In the genomic region with DNA sequence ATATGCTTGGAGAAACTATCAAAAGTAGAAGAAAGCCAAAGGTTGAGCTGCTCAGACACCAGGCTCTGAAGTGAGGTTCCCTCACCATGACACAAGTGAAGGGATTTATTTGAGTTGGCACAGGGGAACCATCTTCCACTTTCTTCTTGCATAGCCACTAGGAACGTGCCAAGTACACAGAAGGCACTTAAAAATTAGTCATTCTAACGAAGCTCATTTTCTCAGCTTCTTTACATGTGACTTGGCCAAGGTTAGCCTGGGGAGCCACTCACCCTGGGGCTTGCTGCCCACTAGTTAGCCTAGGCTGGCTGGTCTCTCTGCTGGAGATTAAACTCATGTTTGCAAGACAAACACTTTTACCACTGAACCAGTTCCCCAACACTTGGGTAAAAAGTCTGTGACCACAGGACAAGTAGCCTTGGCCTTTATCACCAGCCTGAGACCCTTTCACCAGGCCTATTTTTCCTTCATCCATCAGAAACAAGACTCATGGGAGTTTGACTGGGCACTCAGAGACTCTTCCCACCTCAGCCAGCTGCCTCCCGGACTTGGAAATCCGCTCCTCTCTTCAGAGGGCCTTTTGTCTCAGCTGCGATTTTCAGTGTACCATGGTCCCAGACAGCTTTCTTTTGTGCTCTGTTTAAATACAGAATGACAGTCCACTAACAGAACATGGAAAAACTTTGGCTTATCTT, we compare ENCODE assay signal across 19 mouse cellular contexts. TPM values are rescaled to one million over a fixed set of nuclear protein-coding genes. Genes with fewer than 3 reads are reported as not detected.
A peak's percentile ranks its signal among the peaks of the same experiment; 100 is the strongest.
DNase-seq lines count a peak whose midpoint lies in the region; ATAC-seq and TF ChIP-seq lines count a peak whose summit lies in the region.
"Had no signal": no experiment of that assay in that cellular context is flagged by ENCODE, and none has a peak within 500 bp of the region (broad histone marks: within the 10 kb centered on the region; RNA-seq: fewer than 3 reads in every experiment).

No protein-coding gene starts in this region.

- H3K27ac ChIP-seq in forebrain, postnatal 0 days (ENCODE audit: low read depth, low read length): no peak overlapping the region
- no peak overlapping the region for H3K27ac ChIP-seq in forebrain, embryonic 14.5 days (ENCODE audit: low read depth, low read length)
- H3K27ac ChIP-seq in hindbrain, embryonic 16.5 days (ENCODE audit: low read depth, low read length): no peak overlapping the region
- peak overlapping the region; percentile 3; the same call in 1 of the 2 replicates for H3K27ac ChIP-seq in midbrain, embryonic 11.5 days (ENCODE audit: low read depth, low read length)
- no peak overlapping the region for H3K27ac ChIP-seq in intestine, postnatal 0 days (ENCODE audit: low read depth, low read length)
- H3K27ac ChIP-seq: embryonic facial prominence, embryonic 12.5 days; forebrain, embryonic 15.5 days; heart, embryonic 13.5 days; limb, embryonic 13.5 days; liver, embryonic 14.5 days; neural tube, embryonic 12.5 days had no signal

- H3K36me3 ChIP-seq in forebrain, postnatal 0 days (ENCODE audit: insufficient read depth): no peaks in the 10 kb centered on the region
- no peaks in the 10 kb centered on the region for H3K36me3 ChIP-seq in forebrain, embryonic 14.5 days (ENCODE audit: control insufficient read depth, insufficient read depth, low read length)
- no peaks in the 10 kb centered on the region for H3K36me3 ChIP-seq in hindbrain, embryonic 16.5 days (ENCODE audit: control insufficient read depth, insufficient read depth, low read length)
- H3K36me3 ChIP-seq in midbrain, embryonic 11.5 days (ENCODE audit: control insufficient read depth, insufficient read depth, low read length): no peaks in the 10 kb centered on the region
- H3K36me3 ChIP-seq in intestine, postnatal 0 days (ENCODE audit: control insufficient read depth, insufficient read depth): no peaks in the 10 kb centered on the region
- H3K36me3 ChIP-seq: embryonic facial prominence, embryonic 12.5 days; forebrain, embryonic 15.5 days; heart, embryonic 13.5 days; limb, embryonic 13.5 days; neural tube, embryonic 12.5 days had no signal

- ATAC-seq in forebrain, postnatal 0 days: peak; percentile 53; the same call in 1 of the 2 replicates
- no peak for ATAC-seq in forebrain, embryonic 14.5 days
- ATAC-seq in hindbrain, embryonic 16.5 days: peak; percentile 62; the same call in 1 of the 2 replicates
- 0 out of 2 replicates have a peak, but pooled peaks have one; percentile 41 for ATAC-seq in midbrain, embryonic 11.5 days (ENCODE audit: low FRiP score)
- no peak for ATAC-seq in intestine, postnatal 0 days
- ATAC-seq: forebrain, embryonic 15.5 days; Patski had no signal

- no peak overlapping the region for H3K4me3 ChIP-seq in forebrain, postnatal 0 days (ENCODE audit: low read depth, low read length)
- no peak overlapping the region for H3K4me3 ChIP-seq in forebrain, embryonic 14.5 days (ENCODE audit: low read depth, low read length)
- H3K4me3 ChIP-seq in hindbrain, embryonic 16.5 days (ENCODE audit: low read length): no peak overlapping the region
- no peak overlapping the region for H3K4me3 ChIP-seq in midbrain, embryonic 11.5 days (ENCODE audit: low read depth, low read length)
- no peak overlapping the region for H3K4me3 ChIP-seq in intestine, postnatal 0 days (ENCODE audit: low read depth, low read length)
- H3K4me3 ChIP-seq: embryonic facial prominence, embryonic 12.5 days; erythroblast, embryonic 14.5 days; forebrain, embryonic 15.5 days; heart, embryonic 13.5 days; limb, embryonic 13.5 days; neural tube, embryonic 12.5 days had no signal

- no peak for TF ChIP-seq CTCF in forebrain, postnatal 0 days (IDR thresholded peaks at IDR 0.05; ENCODE audit: low read depth)
- TF ChIP-seq CTCF in intestine, postnatal 0 days (IDR thresholded peaks at IDR 0.05; ENCODE audit: low read depth): no peak

- no peak overlapping the region for H3K9ac ChIP-seq in forebrain, postnatal 0 days
- H3K9ac ChIP-seq in forebrain, embryonic 14.5 days (ENCODE audit: low read length): no peak overlapping the region
- no peak overlapping the region for H3K9ac ChIP-seq in hindbrain, embryonic 16.5 days (ENCODE audit: low read depth, low read length)
- no peak overlapping the region for H3K9ac ChIP-seq in midbrain, embryonic 11.5 days (ENCODE audit: low read length)
- H3K9ac ChIP-seq in intestine, postnatal 0 days (ENCODE audit: low read depth, low read length): no peak overlapping the region
- H3K9ac ChIP-seq: embryonic facial prominence, embryonic 12.5 days; forebrain, embryonic 15.5 days; heart, embryonic 13.5 days; limb, embryonic 13.5 days; liver, embryonic 14.5 days; neural tube, embryonic 12.5 days had no signal

- H3K4me2 ChIP-seq in forebrain, postnatal 0 days (ENCODE audit: low read depth): no peak overlapping the region
- H3K4me2 ChIP-seq in forebrain, embryonic 14.5 days (ENCODE audit: low read length): no peak overlapping the region
- H3K4me2 ChIP-seq in hindbrain, embryonic 16.5 days (ENCODE audit: low read length): no peak overlapping the region
- H3K4me2 ChIP-seq in midbrain, embryonic 11.5 days: no peak overlapping the region
- H3K4me2 ChIP-seq in intestine, postnatal 0 days (replicated peaks; ENCODE audit: low read depth): no peak overlapping the region
- H3K4me2 ChIP-seq: embryonic facial prominence, embryonic 12.5 days; forebrain, embryonic 15.5 days; heart, embryonic 13.5 days; limb, embryonic 13.5 days; neural tube, embryonic 12.5 days had no signal

- no peaks in the 10 kb centered on the region for H3K27me3 ChIP-seq in forebrain, postnatal 0 days (ENCODE audit: insufficient read depth, low read length)
- H3K27me3 ChIP-seq in forebrain, embryonic 14.5 days (replicated peaks; ENCODE audit: control insufficient read depth, insufficient read depth, low read length): no peaks in the 10 kb centered on the region
- no peaks in the 10 kb centered on the region for H3K27me3 ChIP-seq in hindbrain, embryonic 16.5 days (replicated peaks; ENCODE audit: control insufficient read depth, insufficient read depth, low read length)
- H3K27me3 ChIP-seq in midbrain, embryonic 11.5 days (ENCODE audit: control insufficient read depth, insufficient read depth, low read length): no peaks in the 10 kb centered on the region
- no peaks in the 10 kb centered on the region for H3K27me3 ChIP-seq in intestine, postnatal 0 days (replicated peaks; ENCODE audit: control insufficient read depth, insufficient read depth, low read length)
- H3K27me3 ChIP-seq: embryonic facial prominence, embryonic 12.5 days; forebrain, embryonic 15.5 days; heart, embryonic 13.5 days; limb, embryonic 13.5 days; neural tube, embryonic 12.5 days; Patski had no signal

- WGBS in forebrain, postnatal 0 days: 37% methylated on average over 5 of the region's 5 CpGs
- WGBS in forebrain, embryonic 14.5 days: 44% methylated on average over 5 of the region's 5 CpGs
- 32% methylated on average over 5 of the region's 5 CpGs for WGBS in hindbrain, embryonic 16.5 days
- 57% methylated on average over 5 of the region's 5 CpGs for WGBS in midbrain, embryonic 11.5 days
- WGBS in intestine, postnatal 0 days: 82% methylated on average over 5 of the region's 5 CpGs

- H3K4me1 ChIP-seq in forebrain, postnatal 0 days (ENCODE audit: insufficient read depth): no peaks in the 10 kb centered on the region
- no peaks in the 10 kb centered on the region for H3K4me1 ChIP-seq in forebrain, embryonic 14.5 days (ENCODE audit: control insufficient read depth, insufficient read depth, low read length)
- no peaks in the 10 kb centered on the region for H3K4me1 ChIP-seq in hindbrain, embryonic 16.5 days (ENCODE audit: control insufficient read depth, insufficient read depth, low read depth, low read length)
- peaks cover 8% of the 10 kb centered on the region; the same call in 1 of the 2 replicates for H3K4me1 ChIP-seq in midbrain, embryonic 11.5 days (ENCODE audit: control insufficient read depth, insufficient read depth, low read length)
- H3K4me1 ChIP-seq in intestine, postnatal 0 days (replicated peaks; ENCODE audit: control insufficient read depth, insufficient read depth, low read length): no peaks in the 10 kb centered on the region
- H3K4me1 ChIP-seq: embryonic facial prominence, embryonic 12.5 days; forebrain, embryonic 15.5 days; heart, embryonic 13.5 days; limb, embryonic 13.5 days had no signal

- DNase-seq in forebrain, postnatal 0 days: no peak
- no peak for DNase-seq in forebrain, embryonic 14.5 days (ENCODE audit: low spot score)
- DNase-seq in fat pad, adult 2 months (ENCODE audit: extremely low read depth, low read depth, low spot score): peak; percentile 47
- no peak for DNase-seq in midbrain, embryonic 11.5 days (ENCODE audit: low spot score, missing footprints)
- DNase-seq in testis, postnatal 10 days (ENCODE audit: low spot score): no peak
- no peak for DNase-seq in retina, embryonic 14.5 days (ENCODE audit: low spot score)
- DNase-seq: adrenal gland, postnatal 10 days; cerebellum, adult 9-11 months; kidney, postnatal 4 days had no signal

- H3K9me3 ChIP-seq in forebrain, postnatal 0 days (ENCODE audit: low read length): no peaks in the 10 kb centered on the region
- H3K9me3 ChIP-seq in forebrain, embryonic 14.5 days (replicated peaks; ENCODE audit: control insufficient read depth, low read length): no peaks in the 10 kb centered on the region
- no peaks in the 10 kb centered on the region for H3K9me3 ChIP-seq in hindbrain, embryonic 16.5 days (ENCODE audit: control insufficient read depth, low read length)
- H3K9me3 ChIP-seq in midbrain, embryonic 11.5 days (ENCODE audit: control insufficient read depth, low read length): no peaks in the 10 kb centered on the region
- no peaks in the 10 kb centered on the region for H3K9me3 ChIP-seq in intestine, postnatal 0 days (ENCODE audit: control insufficient read depth)
- H3K9me3 ChIP-seq: embryonic facial prominence, embryonic 12.5 days; forebrain, embryonic 15.5 days; heart, embryonic 13.5 days; limb, embryonic 13.5 days; neural tube, embryonic 12.5 days had no signal

RNA-seq across cellular contexts. Expression of a gene that starts 12.7 kb away (rescaled TPM):
- total RNA-seq in forebrain, postnatal 0 days (2014; rRNA removed): 0.62 and 1.3 TPM in 2 replicates
- 0.04 and 0.15 TPM in 2 replicates for polyA plus RNA-seq in forebrain, postnatal 0 days (2015; fragmentation: Nextera tagmentation; extraction: Ambion mirVana)
- polyA plus RNA-seq in forebrain, embryonic 14.5 days (2014; fragmentation: Nextera tagmentation; extraction: Ambion mirVana): 0.66 and 0.74 TPM in 2 replicates
- 0.64 and 0.95 TPM in 2 replicates for polyA plus RNA-seq in hindbrain, embryonic 16.5 days (2015; fragmentation: Nextera tagmentation; extraction: Ambion mirVana)
- polyA plus RNA-seq in midbrain, embryonic 11.5 days (2014; fragmentation: Nextera tagmentation; extraction: Ambion mirVana): 5.0 and 5.6 TPM in 2 replicates
- 1.6 TPM in 2 replicates for polyA plus RNA-seq in intestine, postnatal 0 days (2015; fragmentation: Nextera tagmentation; extraction: Ambion mirVana)
- polyA plus RNA-seq: erythroblast, embryonic 14.5 days had no signal

Comparison
In these comparisons a context has a peak if more than half of its experiments do, and no peak if none do; other contexts are left out.
1. ATAC-seq: peak in forebrain, postnatal 0 days (single experiment), hindbrain, embryonic 16.5 days (single experiment) and midbrain, embryonic 11.5 days (single experiment); none in forebrain, embryonic 14.5 days (single experiment) and intestine, postnatal 0 days (single experiment).